Mouse (Mus musculus) stomach, embryonic 16.5 days (tissue): ENCODE data around the gene Rbp7. TPM values are rescaled to one million over a fixed set of nuclear protein-coding genes. Genes with fewer than 3 reads are reported as not detected.

ENCODE experiments used
- ATAC-seq: fragments of 200-750 bp; cut with Nextera tagmentation; 2 replicates; pipeline ENCODE4 v1.8.0; 2017; ENCODE audit warnings: moderate number of reproducible peaks, moderate TSS enrichment; ENCODE audit not compliant: insufficient read depth, low FRiP score
- H3K27ac ChIP-seq: fragments of 300-500 bp; sonication (generic); 2 replicates; pipeline ENCODE4 v1.5.1; 2014; ENCODE audit warnings: low read length
- H3K27me3 ChIP-seq: fragments of 300-500 bp; sonication (generic); 2 replicates; pipeline ENCODE4 v1.6.1; 2014; ENCODE audit warnings: low read length, control low read depth, mixed read lengths; ENCODE audit not compliant: control insufficient read depth, insufficient read depth
- H3K36me3 ChIP-seq: fragments of 300-500 bp; sonication (generic); 2 replicates; pipeline ENCODE4 v1.6.1; 2014; ENCODE audit warnings: low read length; ENCODE audit not compliant: control insufficient read depth, insufficient read depth
- H3K4me1 ChIP-seq: fragments of 300-500 bp; sonication (generic); 2 replicates; pipeline ENCODE4 v1.6.1; 2014; ENCODE audit warnings: low read length, control low read depth, mixed read lengths; ENCODE audit not compliant: control insufficient read depth, insufficient read depth
- H3K4me2 ChIP-seq: fragments of 300-500 bp; sonication (generic); 2 replicates; pipeline ENCODE4 v1.6.1; 2014; ENCODE audit warnings: low read depth, low read length, mixed read lengths
- H3K4me3 ChIP-seq: fragments of 300-500 bp; sonication (generic); replicated peaks from 2 replicates; pipeline ENCODE4 v1.5.1; 2014; ENCODE audit warnings: mild to moderate bottlenecking, low read length
- H3K9ac ChIP-seq: fragments of 300-500 bp; sonication (generic); 2 replicates; pipeline ENCODE4 v1.6.1; 2014; ENCODE audit warnings: low read length
- H3K9me3 ChIP-seq: fragments of 300-500 bp; sonication (generic); replicated peaks from 2 replicates; pipeline ENCODE4 v1.6.1; 2016; ENCODE audit warnings: low read length, control low read depth; ENCODE audit not compliant: control insufficient read depth
- WGBS: fragments of 180-500 bp; shearing (Covaris S2); extraction: QIAGEN DNeasy Blood & Tissue Kit; methylation state at CpG from one replicate; pipeline ENCODE4 v1.1.7; 2014; 5-methylcytosine and 5-hydroxymethylcytosine counted together
- polyA plus RNA-seq: library from polyadenylated mRNA; unstranded; fragments of >200 nt; fragmentation: Nextera tagmentation; extraction: Ambion mirVana; gene quantifications from 2 replicates; pipeline ENCODE4 v1.2.1, GENCODE M21; 2015

Gene Rbp7
- polyA plus RNA-seq, 1 experiment from 2014 or later, result 4.0 TPM

GRCm38 (mm10) chr4:149407461-149407860, 47.3 kb downstream of the Rbp7 start:
- Histone ChIP-seq H3K36me3 (0 out of 2 replicates have a peak, but pooled peaks cover 5% of the 10 kb centered on the region), H3K9ac (no peak overlapping the region), H3K4me1 (peaks cover 27% of the 10 kb centered on the region), H3K9me3 (no peaks in the 10 kb centered on the region), H3K4me2 (no peak overlapping the region), H3K4me3 (no peak overlapping the region), H3K27ac (no peak overlapping the region), H3K27me3 (no peaks in the 10 kb centered on the region)
- no peak for ATAC-seq
- 68% methylated on average over 5 of the region's 5 CpGs for WGBS

- Histone ChIP-seq H3K9ac (no peak overlapping the region), H3K27ac (peak overlapping the region; percentile 63; the same call in 1 of the 2 replicates), H3K9me3 (no peaks in the 10 kb centered on the region), H3K36me3 (no peaks in the 10 kb centered on the region), H3K4me3 (no peak overlapping the region), H3K4me1 (peaks cover 37% of the 10 kb centered on the region), H3K27me3 (no peaks in the 10 kb centered on the region), H3K4me2 (0 out of 2 replicates have a peak overlapping the region, but pooled peaks have one; percentile 3)
- WGBS, result 72% methylated on average over 16 of the region's 16 CpGs
- peak; percentile 34 for ATAC-seq
Measured at GRCm38 (mm10) chr4:149405713-149406443, 48.9 kb downstream of the Rbp7 start.

GRCm38 (mm10) chr4:149404640-149405465, 49.9 kb downstream of the Rbp7 start:
- Histone ChIP-seq H3K27me3 (no peaks in the 10 kb centered on the region), H3K4me2 (no peak overlapping the region), H3K4me3 (no peak overlapping the region), H3K9ac (peak overlapping the region; percentile 31; the same call in 1 of the 2 replicates), H3K4me1 (peaks cover 40% of the 10 kb centered on the region), H3K9me3 (no peaks in the 10 kb centered on the region), H3K27ac (peak overlapping the region; percentile 63; the same call in 1 of the 2 replicates), H3K36me3 (no peaks in the 10 kb centered on the region)
- no peak for ATAC-seq
- WGBS, result 49% methylated on average over 19 of the region's 19 CpGs

- WGBS, result 27% methylated on average over 6 of the region's 6 CpGs
- no peaks in the 10 kb centered on the region for H3K27me3 ChIP-seq
- H3K27ac ChIP-seq, result peak overlapping the region; percentile 36; the same call in 1 of the 2 replicates
- H3K4me3 ChIP-seq, result no peak overlapping the region
- no peaks in the 10 kb centered on the region for H3K9me3 ChIP-seq
- H3K4me1 ChIP-seq, result peaks cover 48% of the 10 kb centered on the region
- no peak overlapping the region for H3K9ac ChIP-seq
- no peaks in the 10 kb centered on the region for H3K36me3 ChIP-seq
- no peak for ATAC-seq
- no peak overlapping the region for H3K4me2 ChIP-seq
Measured at GRCm38 (mm10) chr4:149403037-149403436, 51.7 kb downstream of the Rbp7 start.

- no peaks in the 10 kb centered on the region for H3K9me3 ChIP-seq
- no peaks in the 10 kb centered on the region for H3K27me3 ChIP-seq
- WGBS, result 45% methylated on average over 8 of the region's 8 CpGs
- H3K4me3 ChIP-seq, result no peak overlapping the region
- peaks cover 55% of the 10 kb centered on the region for H3K4me1 ChIP-seq
- no peak for ATAC-seq
- peak overlapping the region; percentile 40; the same call in 1 of the 2 replicates for H3K27ac ChIP-seq
- H3K36me3 ChIP-seq, result no peaks in the 10 kb centered on the region
- no peak overlapping the region for H3K4me2 ChIP-seq
- no peak overlapping the region for H3K9ac ChIP-seq
Measured at GRCm38 (mm10) chr4:149401591-149401982, 53.2 kb downstream of the Rbp7 start.

- H3K27ac ChIP-seq, result peak overlapping the region; percentile 40; the same call in 1 of the 2 replicates
- no peak for ATAC-seq
- no peak overlapping the region for H3K9ac ChIP-seq
- H3K27me3 ChIP-seq, result no peaks in the 10 kb centered on the region
- no peaks in the 10 kb centered on the region for H3K9me3 ChIP-seq
- H3K4me2 ChIP-seq, result no peak overlapping the region
- H3K36me3 ChIP-seq, result no peaks in the 10 kb centered on the region
- H3K4me1 ChIP-seq, result peaks cover 56% of the 10 kb centered on the region
- WGBS, result 49% methylated on average over 12 of the region's 12 CpGs
- H3K4me3 ChIP-seq, result no peak overlapping the region
Measured at GRCm38 (mm10) chr4:149400878-149401590, 53.7 kb downstream of the Rbp7 start.

Other genes with a start within 250 kb of the Rbp7 start
- 27.1 and 29.5 TPM in 2 replicates for gene Kif1b, start 147.3 kb downstream of the Rbp7 start, polyA plus RNA-seq
- 32.7 and 33.5 TPM in 2 replicates for gene Ube4b, start 28.2 kb downstream of the Rbp7 start, polyA plus RNA-seq
- gene Tmem274, start 22.4 kb upstream of the Rbp7 start, polyA plus RNA-seq, result 0.39 and 0.40 TPM in 2 replicates
- 9.3 and 9.6 TPM in 2 replicates for gene Nmnat1, start 30.2 kb upstream of the Rbp7 start, polyA plus RNA-seq
- 33.3 and 35.9 TPM in 2 replicates for gene Lzic, start 30.3 kb upstream of the Rbp7 start, polyA plus RNA-seq
- 56.2 and 57.3 TPM in 2 replicates for gene Ctnnbip1, start 63.3 kb upstream of the Rbp7 start, polyA plus RNA-seq
- gene Clstn1, start 131.5 kb upstream of the Rbp7 start, polyA plus RNA-seq, result 14.7 and 14.9 TPM in 2 replicates
- 5.1 and 5.5 TPM in 2 replicates for gene Pik3cd, start 247.6 kb upstream of the Rbp7 start, polyA plus RNA-seq